Mouse (Mus musculus): ENCODE data around the gene Cnot4.

- TF ChIP-seq FLI1 (IDR thresholded peaks at IDR 0.05; ENCODE audit: low read length) (no peak), GATA1 (IDR thresholded peaks at IDR 0.05; ENCODE audit: borderline replicate concordance, low read length) (no peak)
These were observed 44.2 kb upstream of the Cnot4 start for GRCm38 (mm10) chr6:35177650-35178272.
